Mouse (Mus musculus): ENCODE results near the gene Kdm5a. TPM values are rescaled to one million over a fixed set of nuclear protein-coding genes. Genes with fewer than 3 reads are reported as not detected.
A peak's percentile ranks its signal among the peaks of the same experiment; 100 is the strongest.

Gene Kdm5a
- total RNA-seq (2021), result 10 to 100 TPM; 24.9 to 31.0 TPM
- long read RNA-seq, experiment 1, full-length matches to known transcripts, result 5 of 7 reads
- long read RNA-seq, experiment 1, partial matches to known transcripts, result 0 of 7 reads
- long read RNA-seq, experiment 1, other reads (novel, unspliced or antisense), result 2 of 7 reads
- long read RNA-seq, experiment 2, full-length matches to known transcripts, result 1 of 7 reads
- long read RNA-seq, experiment 2, partial matches to known transcripts, result 4 of 7 reads
- long read RNA-seq, experiment 2, other reads (novel, unspliced or antisense), result 2 of 7 reads

GRCm38 (mm10) chr6:120363688-120364522, at the start of gene Kdm5a, which contains the start of gene Ccdc77:
Gene Kdm5a (plus strand): TSS chr6:120364124.
Gene Ccdc77 (minus strand): TSS chr6:120364374.
- peak; percentile 88 for DNase-seq

GRCm38 (mm10) chr6:120318303-120318940, 45.5 kb upstream of the Kdm5a start:
- no peak for DNase-seq

GRCm38 (mm10) chr6:120319129-120319528, 44.8 kb upstream of the Kdm5a start:
- no peak for DNase-seq

GRCm38 (mm10) chr6:120320369-120320768, 43.6 kb upstream of the Kdm5a start:
- no peak for DNase-seq

- DNase-seq, result peak; percentile 68
These were observed 39.5 kb upstream of the Kdm5a start for GRCm38 (mm10) chr6:120324295-120324927.

GRCm38 (mm10) chr6:120332351-120332750, 31.6 kb upstream of the Kdm5a start:
- no peak for DNase-seq

GRCm38 (mm10) chr6:120343992-120344391, 19.9 kb upstream of the Kdm5a start:
- no peak for DNase-seq

GRCm38 (mm10) chr6:120349018-120349417, 14.9 kb upstream of the Kdm5a start:
- DNase-seq, result no peak

GRCm38 (mm10) chr6:120356478-120356877, 7.4 kb upstream of the Kdm5a start:
- no peak for DNase-seq

- peak; percentile 64 for DNase-seq
These were observed 6.7 kb upstream of the Kdm5a start for GRCm38 (mm10) chr6:120356951-120357945.

- DNase-seq, result no peak
These were observed 1.8 kb upstream of the Kdm5a start for GRCm38 (mm10) chr6:120362124-120362523.

- no peak for DNase-seq
These were observed 893 bp upstream of the Kdm5a start for GRCm38 (mm10) chr6:120362774-120363687.

- DNase-seq, result no peak
These were observed 590 bp downstream of the Kdm5a start for GRCm38 (mm10) chr6:120364523-120364905.

GRCm38 (mm10) chr6:120365051-120365450, 1.1 kb downstream of the Kdm5a start:
- no peak for DNase-seq

- no peak for DNase-seq
These were observed 12.8 kb downstream of the Kdm5a start for GRCm38 (mm10) chr6:120376736-120377135.

- no peak for DNase-seq
These were observed 26.1 kb downstream of the Kdm5a start for GRCm38 (mm10) chr6:120390054-120390453.

GRCm38 (mm10) chr6:120392811-120393210, 28.9 kb downstream of the Kdm5a start:
- no peak for DNase-seq

GRCm38 (mm10) chr6:120395622-120396345, 31.9 kb downstream of the Kdm5a start:
- no peak for DNase-seq

- DNase-seq, result no peak
These were observed 40.0 kb downstream of the Kdm5a start for GRCm38 (mm10) chr6:120403936-120404335.

All from gastrocnemius, postnatal 10 days (tissue).